Mouse (Mus musculus) embryonic fibroblast, embryonic 13.5 days (primary cell): ENCODE measurements at regions not wholly inside any gene's neighbourhood (a gene's known extent, or its start where the extent isn't known, plus 50 kb on each side); places are given as distances from the start of the nearest gene placed in this dataset.
"Not testable (repeated sequence)": the region's sequence is repeated elsewhere in the genome, so short reads cannot be mapped to it uniquely, and the experiment has no call there.

Source experiments
- H3K27ac ChIP-seq: 2 replicates; pipeline ENCODE4 v1.5.1; 2012; ENCODE audit warnings: low read length, control low read depth, inconsistent platforms; ENCODE audit not compliant: insufficient read depth
- H3K4me1 ChIP-seq: 2 replicates; pipeline ENCODE4 v1.6.1; 2011; ENCODE audit warnings: low read length; ENCODE audit not compliant: control insufficient read depth, insufficient read depth
- H3K4me3 ChIP-seq: 2 replicates; pipeline ENCODE4 v1.5.1; 2011; ENCODE audit warnings: mild to moderate bottlenecking, control low read depth, low read length; ENCODE audit not compliant: insufficient read depth
- CTCF ChIP-seq: IDR thresholded peaks from 2 replicates; pipeline ENCODE4 v1.5.1; 2011; ENCODE audit warnings: mild to moderate bottlenecking, control low read depth, low read length, moderate library complexity, borderline replicate concordance; ENCODE audit not compliant: insufficient read depth
- POLR2A ChIP-seq: IDR thresholded peaks from 2 replicates; pipeline ENCODE4 v1.6.1; 2011; ENCODE audit warnings: low read depth, mild to moderate bottlenecking, control low read depth, low read length, moderate library complexity

GRCm38 (mm10) chr1:157048996-157049395 lies 59.5 kb downstream of the Tex35 start:
- Histone ChIP-seq H3K27ac (no peak overlapping the region), H3K4me1 (no peaks in the 10 kb centered on the region), H3K4me3 (no peak overlapping the region)
- TF ChIP-seq CTCF (no peak), POLR2A (no peak)

DNA sequence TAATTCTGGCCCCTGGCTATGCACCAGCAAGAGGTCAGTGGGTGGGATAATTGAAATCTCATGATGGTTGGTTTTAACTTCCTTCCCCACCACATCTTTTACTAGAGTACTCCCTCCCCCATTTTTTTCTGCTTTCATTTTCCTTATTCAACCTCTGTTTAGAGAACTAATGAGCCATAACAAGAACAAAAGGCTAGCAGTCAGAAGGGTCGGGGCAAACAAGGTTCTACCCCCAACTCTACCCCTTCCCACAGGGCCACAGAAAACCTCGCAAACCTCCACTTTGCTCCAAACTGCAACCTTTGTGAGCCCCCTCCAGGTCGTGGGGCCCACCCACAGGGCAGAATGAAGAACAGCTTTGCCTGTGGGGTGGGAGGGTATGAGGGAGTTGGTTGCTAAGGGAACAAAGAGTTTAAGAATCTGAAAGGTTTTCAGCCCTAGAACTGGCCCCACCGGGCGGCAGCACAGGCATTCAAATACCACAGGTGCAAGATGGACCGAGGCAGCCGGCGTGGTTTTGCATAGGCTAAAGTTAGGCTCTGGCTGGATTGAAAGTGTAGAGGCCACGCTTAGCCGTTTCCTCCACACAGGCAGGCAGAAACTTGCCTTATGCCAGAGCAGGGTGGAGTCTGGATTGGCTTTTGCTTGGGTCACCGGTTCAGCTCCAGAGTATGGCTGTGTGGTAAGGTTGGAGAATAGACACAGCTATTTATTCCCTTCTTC lies 60.1 kb downstream of the Tex35 start:
- H3K27ac ChIP-seq, result no peak overlapping the region
- no peak overlapping the region for H3K4me3 ChIP-seq
- no peaks in the 10 kb centered on the region for H3K4me1 ChIP-seq
- TF ChIP-seq POLR2A (no peak), CTCF (no peak)

DNA sequence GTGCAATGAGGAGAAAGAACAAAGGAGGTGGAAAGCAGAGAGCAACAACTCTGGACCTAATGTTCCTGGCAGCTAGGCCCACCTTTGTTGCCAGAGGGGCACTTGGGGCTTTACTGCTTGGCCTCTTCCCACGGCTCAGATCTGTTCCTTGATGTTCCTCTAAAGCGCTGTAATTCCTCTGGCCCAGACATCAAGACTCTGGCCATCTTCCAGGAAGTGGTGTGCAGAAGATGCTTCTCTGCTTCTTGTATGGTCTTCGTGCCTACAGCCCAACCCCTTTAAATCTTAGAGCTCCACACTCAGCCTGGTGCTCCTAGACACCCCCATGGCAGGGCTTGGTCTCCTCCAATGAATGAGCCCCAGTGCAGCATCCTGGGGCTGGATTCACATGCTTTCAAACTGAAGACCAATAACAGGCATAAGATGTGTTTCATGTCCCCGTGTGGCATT lies 60.7 kb downstream of the Tex35 start:
- no peaks in the 10 kb centered on the region for H3K4me1 ChIP-seq
- TF ChIP-seq POLR2A (no peak), CTCF (no peak)
- H3K27ac ChIP-seq, result no peak overlapping the region

GRCm38 (mm10) chr1:157046760-157047182 lies 61.7 kb downstream of the Tex35 start:
- TF ChIP-seq CTCF (no peak), POLR2A (no peak)
- Histone ChIP-seq H3K27ac (no peak overlapping the region), H3K4me1 (no peaks in the 10 kb centered on the region), H3K4me3 (no peak overlapping the region)

More for the DNA sequence above, 60.7 kb downstream of the Tex35 start:
- H3K4me3 ChIP-seq, result no peak overlapping the region

DNA sequence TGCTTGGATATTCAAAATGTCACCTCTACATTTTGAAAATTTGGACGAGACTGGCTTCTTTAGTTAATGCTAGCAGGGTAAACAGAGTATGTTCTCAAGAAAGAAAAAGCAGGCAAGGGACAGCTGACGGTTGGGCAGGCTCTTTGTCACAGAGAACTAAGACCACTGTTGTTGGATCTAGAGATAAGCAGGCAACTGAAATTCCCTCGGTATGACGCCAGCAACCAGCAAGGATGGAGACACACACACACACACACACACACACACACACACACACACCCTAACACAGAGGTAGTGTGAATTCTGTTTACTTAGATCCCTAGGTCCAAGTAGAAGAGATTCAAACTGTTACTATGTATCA lies 68.7 kb downstream of the Tex35 start:
- no peak overlapping the region for H3K27ac ChIP-seq
- no peak for TF ChIP-seq CTCF
- no peak overlapping the region for H3K4me3 ChIP-seq
- no peaks in the 10 kb centered on the region for H3K4me1 ChIP-seq

- TF ChIP-seq POLR2A (no peak), CTCF (no peak)
- Histone ChIP-seq H3K4me1 (no peaks in the 10 kb centered on the region), H3K27ac (no peak overlapping the region), H3K4me3 (no peak overlapping the region)
These were observed 69.3 kb downstream of the Tex35 start for GRCm38 (mm10) chr1:157039016-157039835.

DNA sequence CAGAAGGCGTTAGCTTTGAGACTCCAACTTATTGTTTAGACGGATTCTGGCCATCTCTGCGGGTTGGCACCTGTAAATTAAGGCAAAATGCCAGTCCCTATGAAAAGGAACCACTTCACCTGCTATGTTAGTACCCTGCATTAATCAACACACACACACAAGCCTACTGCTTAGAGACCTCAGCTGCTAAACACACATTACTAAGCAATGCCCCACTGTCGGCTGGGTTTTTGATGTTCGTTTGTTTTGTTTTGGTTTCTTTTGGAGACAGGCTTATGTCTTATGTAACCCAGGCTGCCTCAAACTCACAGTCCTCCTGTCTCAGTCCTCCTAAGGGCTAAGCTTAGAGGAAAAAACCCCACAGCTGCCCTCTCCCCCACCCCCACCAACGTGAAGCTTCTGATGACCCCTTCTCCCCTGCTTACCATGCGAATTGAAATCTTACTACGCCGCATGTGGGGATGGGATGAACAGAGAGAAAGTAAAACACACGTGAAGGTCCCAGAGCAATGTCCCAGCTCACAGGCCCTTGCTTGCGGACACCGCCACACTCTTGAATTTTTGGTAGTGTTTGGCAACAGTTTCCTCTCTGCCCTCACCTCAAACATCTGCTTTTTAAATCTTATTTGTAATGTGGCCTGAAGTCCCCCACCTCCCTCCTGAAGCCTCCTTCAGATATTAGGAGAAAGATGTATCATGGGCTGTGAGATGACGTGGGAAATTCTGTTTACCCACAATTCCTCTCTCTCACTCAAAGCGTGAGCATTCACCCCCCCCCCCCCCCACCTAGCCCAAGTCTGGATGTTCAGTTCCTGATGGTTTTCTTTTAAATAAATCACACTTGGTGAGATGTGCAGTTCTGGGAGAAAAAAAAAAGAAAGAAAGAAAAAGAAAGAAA lies 70.1 kb downstream of the Tex35 start:
- Histone ChIP-seq H3K4me1 (no peaks in the 10 kb centered on the region), H3K4me3 (no peak overlapping the region), H3K27ac (no peak overlapping the region)
- TF ChIP-seq CTCF, result no peak
- TF ChIP-seq POLR2A, result no peak

- Histone ChIP-seq H3K27ac (no peak overlapping the region), H3K4me3 (no peak overlapping the region), H3K4me1 (no peaks in the 10 kb centered on the region)
- no peak for TF ChIP-seq CTCF
- TF ChIP-seq POLR2A, result no peak
These were observed 71.1 kb downstream of the Tex35 start for GRCm38 (mm10) chr1:157037246-157037991.

GRCm38 (mm10) chr1:157036779-157037178 lies 71.7 kb downstream of the Tex35 start:
- H3K4me1 ChIP-seq, result no peaks in the 10 kb centered on the region
- TF ChIP-seq POLR2A (no peak), CTCF (no peak)
- H3K4me3 ChIP-seq, result no peak overlapping the region
- no peak overlapping the region for H3K27ac ChIP-seq

DNA sequence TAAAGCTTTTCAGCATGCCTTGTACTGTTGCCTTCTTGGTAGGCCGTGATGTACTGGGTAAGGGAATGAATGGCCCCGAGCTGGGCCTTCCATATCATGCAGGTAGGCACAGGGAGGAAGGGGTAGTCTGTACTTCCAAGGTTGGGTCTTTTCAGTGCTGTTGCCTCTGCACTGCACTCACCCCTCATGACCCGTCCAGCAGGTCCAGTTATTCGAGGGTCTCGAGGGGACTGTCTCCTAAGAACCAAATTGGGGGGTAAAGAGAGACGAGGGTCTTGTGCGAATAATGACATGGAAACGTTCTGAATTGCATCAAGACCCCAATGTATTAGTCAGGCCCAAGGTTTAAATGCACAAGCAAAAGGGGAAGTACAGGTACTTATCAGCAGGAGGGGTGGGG lies 73.3 kb downstream of the Tex35 start:
- not testable (repeated sequence) for H3K27ac ChIP-seq, H3K4me3 ChIP-seq, H3K4me1 ChIP-seq
